Mouse (Mus musculus) gastrocnemius, postnatal 25 days (tissue): ENCODE data around the gene Tomm40. TPM values are rescaled to one million over a fixed set of nuclear protein-coding genes. Genes with fewer than 3 reads are reported as not detected.

ENCODE experiments used
- DNase-seq: peaks from one replicate; pipeline ENCODE4 v3.0.0; 2022
- total RNA-seq, 2 experiments: library from RNA; stranded (reverse); gene quantifications; 1 replicate in 1 of 2; 2 replicates in 1 of 2; pipeline ENCODE4 v1.2.3; 2021

Tomm40 gene
- total RNA-seq, 2 experiments from 2014 or later = 45.1 to 45.4 TPM

- DNase-seq = no peak
Observed at GRCm38 (mm10) chr7:19705271-19705670, 10.0 kb downstream of the Tomm40 start.

GRCm38 (mm10) chr7:19704475-19704874 is 10.8 kb downstream of the Tomm40 start:
- DNase-seq = no peak

GRCm38 (mm10) chr7:19702859-19703555 is 12.2 kb downstream of the Tomm40 start:
- no peak for DNase-seq

- DNase-seq = peak; percentile 67
Observed at GRCm38 (mm10) chr7:19701069-19701761, 14.0 kb downstream of the Tomm40 start.

GRCm38 (mm10) chr7:19700299-19701068 is 14.8 kb downstream of the Tomm40 start:
- DNase-seq = no peak

- no peak for DNase-seq
Observed at GRCm38 (mm10) chr7:19699827-19700148, 15.4 kb downstream of the Tomm40 start.

- DNase-seq = peak; percentile 68
Observed at GRCm38 (mm10) chr7:19698907-19699826, 16.1 kb downstream of the Tomm40 start, which contains the start of gene Apoe. TSS of gene Apoe (minus strand) at chr7:19699188.

GRCm38 (mm10) chr7:19697949-19698906 is 17.0 kb downstream of the Tomm40 start:
- no peak for DNase-seq

GRCm38 (mm10) chr7:19696336-19696873 is 18.8 kb downstream of the Tomm40 start:
- DNase-seq = no peak

GRCm38 (mm10) chr7:19695881-19696280 is 19.4 kb downstream of the Tomm40 start:
- no peak for DNase-seq

GRCm38 (mm10) chr7:19695213-19695594 is 20.0 kb downstream of the Tomm40 start:
- no peak for DNase-seq

GRCm38 (mm10) chr7:19694336-19695212 is 20.7 kb downstream of the Tomm40 start:
- no peak for DNase-seq

GRCm38 (mm10) chr7:19693421-19693820 is 21.8 kb downstream of the Tomm40 start:
- DNase-seq = peak; percentile 56

GRCm38 (mm10) chr7:19691873-19692865 is 23.1 kb downstream of the Tomm40 start, which contains the start of gene Apoc1:
TSS of gene Apoc1 (minus strand) at chr7:19692660.
- no peak for DNase-seq

GRCm38 (mm10) chr7:19691434-19691833 is 23.8 kb downstream of the Tomm40 start:
- no peak for DNase-seq

GRCm38 (mm10) chr7:19690845-19691244 is 24.4 kb downstream of the Tomm40 start:
- DNase-seq = no peak

GRCm38 (mm10) chr7:19688611-19689010 is 26.6 kb downstream of the Tomm40 start:
- no peak for DNase-seq

GRCm38 (mm10) chr7:19688101-19688500 is 27.1 kb downstream of the Tomm40 start:
- DNase-seq = no peak
